Mouse (Mus musculus) heart, adult 18-20 months (tissue): ENCODE measurements around the gene Hist1h4a. TPM values are rescaled to one million over a fixed set of nuclear protein-coding genes. Genes with fewer than 3 reads are reported as not detected.

Experiments
- DNase-seq, 2 experiments: peaks; one replicate each; pipeline ENCODE4 v3.0.0; 2021 to 2022; ENCODE audit warnings: mixed read lengths in 1 of 2
- total RNA-seq, 2 experiments: library from RNA; stranded (reverse); gene quantifications; 2 replicates each; pipeline ENCODE4 v1.2.3; 2021

The Hist1h4a gene
- total RNA-seq, 2 experiments from 2014 or later, result 5.4 to 6.4 TPM

DNA sequence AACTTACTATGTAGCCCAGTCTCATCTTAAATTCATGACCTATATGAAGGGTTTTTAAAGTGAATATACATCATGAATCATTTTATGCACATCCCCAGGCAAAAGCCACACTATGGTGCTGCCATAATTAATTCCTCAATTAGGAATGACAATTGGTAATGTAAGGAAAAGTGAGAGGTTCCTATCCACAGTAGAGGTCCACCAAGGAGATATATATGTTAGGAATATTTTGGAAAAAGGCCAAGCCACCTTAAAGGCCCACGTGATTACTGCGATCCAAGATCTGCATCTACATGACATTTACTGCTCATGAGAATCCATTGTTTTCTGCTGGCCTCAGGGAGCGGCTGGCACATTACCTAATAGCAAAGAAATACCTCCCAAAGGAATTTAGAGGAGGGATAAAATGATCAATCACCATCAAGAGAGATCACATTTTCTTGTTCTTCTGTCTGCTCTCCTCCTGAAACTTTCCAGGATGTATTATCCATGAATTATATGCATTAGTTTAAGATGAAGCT lies 1.7 kb downstream of the Hist1h4a start:
- no peak for DNase-seq

DNA sequence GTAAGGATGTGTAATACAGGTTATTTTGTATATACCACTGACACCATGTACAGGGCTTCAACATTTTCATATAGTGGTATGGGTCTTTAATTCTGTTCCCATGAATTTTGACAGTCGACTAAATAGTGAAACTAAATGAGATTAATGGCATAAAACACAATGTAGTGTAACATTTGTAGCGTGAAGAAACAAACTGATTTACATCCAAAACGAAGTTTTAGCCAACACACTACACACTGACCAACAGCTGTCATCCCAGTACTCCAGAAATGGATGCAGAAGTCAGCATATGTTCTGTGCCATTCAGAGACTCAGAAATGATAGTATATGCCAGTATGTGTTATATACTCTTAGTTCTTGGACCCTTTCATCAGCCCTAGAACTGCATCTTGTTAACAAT lies 3.1 kb downstream of the Hist1h4a start:
- no peak for DNase-seq

DNA sequence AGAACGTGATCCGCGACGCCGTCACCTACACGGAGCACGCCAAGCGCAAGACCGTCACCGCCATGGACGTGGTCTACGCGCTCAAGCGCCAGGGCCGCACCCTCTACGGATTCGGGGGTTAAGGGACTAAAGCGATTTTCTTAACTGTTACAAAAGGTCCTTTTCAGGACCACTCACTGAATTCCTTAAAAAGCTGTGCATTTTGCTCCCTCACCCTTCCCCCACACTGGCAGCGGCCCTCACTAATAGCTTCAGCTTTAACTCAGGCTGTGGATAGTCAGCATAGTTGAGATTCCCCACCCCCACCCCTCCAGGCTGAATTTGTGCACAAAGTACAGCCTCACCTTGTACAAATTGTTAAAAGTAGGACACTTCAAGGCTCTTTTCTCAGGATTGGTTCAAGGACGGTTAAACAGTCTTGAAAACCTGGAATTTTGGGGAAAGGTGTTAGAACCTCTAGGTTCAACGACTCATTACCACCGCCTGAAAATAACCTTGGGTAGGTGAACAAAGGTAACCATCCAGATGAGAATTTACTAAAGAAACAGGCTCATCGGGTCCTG lies 3.7 kb downstream of the Hist1h4a start:
- no peak for DNase-seq

DNA sequence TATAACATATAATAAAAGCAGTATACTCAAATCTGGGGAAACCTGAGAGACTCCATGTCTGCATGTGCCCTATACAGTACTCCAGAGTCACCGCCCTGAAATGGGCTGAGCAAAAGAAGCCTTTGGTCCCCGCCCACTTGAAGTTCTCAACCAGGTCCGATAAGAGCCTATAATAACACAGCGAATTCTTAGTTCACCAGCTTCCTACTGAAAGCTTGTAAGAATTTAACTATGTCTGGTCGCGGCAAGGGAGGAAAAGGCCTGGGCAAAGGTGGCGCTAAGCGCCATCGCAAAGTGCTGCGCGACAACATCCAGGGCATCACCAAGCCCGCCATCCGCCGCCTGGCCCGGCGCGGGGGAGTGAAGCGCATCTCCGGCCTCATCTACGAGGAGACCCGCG lies 4.2 kb downstream of the Hist1h4a start, which contains the start of gene Hist1h4b:
Gene Hist1h4b, plus strand, starts transcription at position 224 of the 400 bp plus-strand sequence.
- peak; percentile 90 to 91 for DNase-seq

DNA sequence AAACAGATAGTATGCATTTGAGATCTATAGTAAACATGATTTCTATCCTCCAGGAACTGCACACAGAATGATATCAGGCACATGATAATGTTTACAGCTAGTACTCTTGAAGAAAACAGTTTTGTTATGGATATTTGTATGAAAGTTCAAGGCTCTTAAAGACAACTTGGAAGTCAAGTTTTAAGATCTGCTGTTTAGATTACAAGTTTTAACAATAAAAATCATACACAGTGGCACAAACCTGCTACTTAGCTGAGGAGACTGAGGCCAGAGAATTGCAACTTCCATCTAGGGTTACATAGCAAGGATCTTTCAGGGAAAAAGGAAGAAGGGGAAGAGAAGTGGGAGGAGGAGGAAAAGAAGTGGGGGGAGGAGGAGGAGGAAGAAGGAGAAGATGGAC lies 6.0 kb downstream of the Hist1h4a start:
- no peak for DNase-seq

DNA sequence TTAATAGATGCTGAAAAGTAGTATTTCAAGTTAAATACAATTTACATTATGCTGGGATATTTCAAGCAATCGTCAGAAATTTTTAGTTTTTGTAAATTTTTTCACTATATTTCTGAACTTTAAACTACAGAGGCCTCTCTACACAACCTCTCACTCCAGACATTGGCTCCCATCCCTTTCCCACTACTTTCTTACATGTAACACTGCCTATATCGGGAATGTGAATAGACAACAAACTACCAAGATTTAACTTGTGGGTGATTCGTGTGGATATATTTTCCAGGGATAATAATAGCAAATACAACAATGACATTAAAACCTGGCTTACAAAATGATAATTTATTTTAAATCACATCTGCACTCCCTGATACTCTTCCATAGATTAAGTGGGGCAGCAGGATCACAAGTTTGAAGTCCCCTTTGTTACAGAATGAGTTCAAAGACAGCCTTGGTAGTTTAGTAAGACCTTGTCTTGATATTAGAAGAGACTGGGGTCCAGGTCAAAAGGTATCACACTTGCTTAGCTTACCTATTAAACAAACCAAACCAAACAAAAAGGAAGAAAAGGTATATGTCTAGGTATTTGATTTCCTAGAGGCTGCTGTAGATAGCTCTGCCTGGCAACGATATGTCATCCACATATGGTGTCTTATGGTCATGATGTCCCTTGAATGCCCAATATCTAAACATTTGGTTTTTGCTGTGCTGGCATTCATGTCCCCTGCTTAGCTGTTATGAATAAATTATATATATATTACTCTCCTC lies 7.5 kb downstream of the Hist1h4a start:
- no peak for DNase-seq

DNA sequence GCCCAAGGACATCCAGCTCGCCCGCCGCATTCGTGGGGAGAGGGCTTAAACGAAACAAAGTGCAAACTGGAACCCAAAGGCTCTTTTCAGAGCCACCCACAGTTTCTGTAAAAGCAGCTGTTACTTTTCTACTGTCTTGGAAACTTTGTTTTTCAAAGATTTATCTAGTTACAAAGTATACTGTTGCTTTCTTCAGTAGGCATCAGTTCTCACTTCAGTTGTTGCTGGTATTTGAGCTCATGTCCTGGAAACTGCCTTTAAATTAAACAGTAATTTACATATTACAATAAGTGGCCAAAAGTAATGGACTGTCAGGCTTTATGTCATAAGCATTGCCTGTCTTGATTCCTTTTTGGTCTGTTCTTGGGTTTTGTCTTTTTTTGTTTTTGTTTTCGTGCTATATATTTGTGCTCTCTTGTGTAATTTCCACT lies 8.3 kb downstream of the Hist1h4a start:
- no peak for DNase-seq

DNA sequence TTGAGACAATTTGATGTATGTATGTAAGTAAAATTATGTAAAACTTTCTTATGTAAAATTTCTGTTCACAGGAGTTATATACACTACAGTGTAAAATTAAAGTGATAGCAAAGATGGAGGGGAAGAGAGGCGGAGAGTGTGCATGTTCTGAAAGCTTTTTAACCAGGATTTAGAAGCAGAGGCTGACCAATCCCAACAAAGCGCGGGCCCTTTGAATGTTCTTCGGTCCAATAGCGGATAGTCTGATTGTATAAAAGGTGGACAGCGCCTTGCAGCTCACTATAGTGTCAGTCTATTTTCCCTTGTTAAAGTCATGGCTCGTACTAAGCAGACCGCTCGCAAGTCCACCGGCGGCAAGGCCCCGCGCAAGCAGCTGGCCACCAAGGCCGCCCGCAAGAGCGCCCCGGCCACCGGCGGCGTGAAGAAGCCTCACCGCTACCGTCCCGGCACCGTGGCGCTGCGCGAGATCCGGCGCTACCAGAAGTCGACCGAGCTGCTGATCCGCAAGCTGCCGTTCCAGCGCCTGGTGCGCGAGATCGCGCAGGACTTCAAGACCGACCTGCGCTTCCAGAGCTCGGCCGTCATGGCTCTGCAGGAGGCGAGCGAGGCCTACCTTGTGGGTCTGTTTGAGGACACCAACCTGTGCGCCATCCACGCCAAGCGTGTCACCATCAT lies 8.8 kb downstream of the Hist1h4a start, which contains the start of gene Hist1h3b:
Gene Hist1h3b, plus strand, starts transcription at position 201 of the 675 bp plus-strand sequence.
- peak; percentile 80 to 89 for DNase-seq

DNA sequence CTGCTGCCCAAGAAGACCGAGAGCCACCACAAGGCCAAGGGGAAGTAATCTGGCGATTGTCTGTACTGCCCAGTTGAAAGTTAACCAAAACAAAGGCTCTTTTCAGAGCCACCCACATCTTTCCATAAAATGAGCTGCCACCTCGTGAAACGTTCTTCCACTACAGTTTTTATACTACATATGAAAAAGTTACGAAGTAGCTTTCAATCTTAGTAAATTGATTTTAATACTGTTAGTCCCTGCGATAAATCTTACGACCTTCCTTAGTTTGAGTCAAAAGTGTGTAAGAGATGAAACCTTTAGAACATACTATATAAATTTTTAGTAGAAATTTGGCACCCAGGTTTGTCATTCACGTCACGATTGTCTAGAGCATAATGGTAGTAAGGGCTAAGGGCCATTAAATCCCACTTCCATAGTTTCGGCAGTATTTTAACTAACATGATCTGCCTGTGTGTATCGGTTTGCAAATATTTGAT lies 9.5 kb downstream of the Hist1h4a start:
- no peak for DNase-seq

DNA sequence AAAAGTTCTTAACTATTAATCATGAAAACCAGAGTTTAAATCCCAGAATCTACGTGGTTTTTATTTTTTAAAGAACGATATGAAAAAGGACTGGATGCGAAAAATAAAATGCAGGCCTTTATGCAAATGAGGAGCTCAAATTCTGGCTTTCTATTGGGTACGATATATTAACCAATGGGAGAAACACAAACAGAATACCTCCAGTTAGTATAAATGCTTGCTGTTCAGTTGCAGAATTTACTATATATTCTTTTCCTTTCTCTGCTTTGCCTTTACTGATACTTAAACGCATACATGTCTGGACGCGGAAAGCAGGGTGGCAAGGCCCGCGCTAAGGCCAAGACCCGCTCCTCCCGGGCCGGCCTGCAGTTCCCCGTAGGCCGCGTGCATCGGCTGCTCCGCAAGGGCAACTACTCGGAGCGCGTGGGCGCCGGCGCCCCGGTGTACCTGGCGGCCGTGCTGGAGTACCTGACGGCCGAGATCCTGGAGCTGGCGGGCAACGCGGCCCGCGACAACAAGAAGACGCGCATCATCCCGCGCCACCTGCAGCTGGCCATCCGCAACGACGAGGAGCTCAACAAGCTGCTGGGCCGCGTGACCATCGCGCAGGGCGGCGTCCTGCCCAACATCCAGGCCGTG lies 10.1 kb downstream of the Hist1h4a start, which contains the start of gene Hist1h2ab:
Gene Hist1h2ab, plus strand, starts transcription at position 288 of the 639 bp plus-strand sequence.
- DNase-seq, result peak; percentile 42 to 54

DNA sequence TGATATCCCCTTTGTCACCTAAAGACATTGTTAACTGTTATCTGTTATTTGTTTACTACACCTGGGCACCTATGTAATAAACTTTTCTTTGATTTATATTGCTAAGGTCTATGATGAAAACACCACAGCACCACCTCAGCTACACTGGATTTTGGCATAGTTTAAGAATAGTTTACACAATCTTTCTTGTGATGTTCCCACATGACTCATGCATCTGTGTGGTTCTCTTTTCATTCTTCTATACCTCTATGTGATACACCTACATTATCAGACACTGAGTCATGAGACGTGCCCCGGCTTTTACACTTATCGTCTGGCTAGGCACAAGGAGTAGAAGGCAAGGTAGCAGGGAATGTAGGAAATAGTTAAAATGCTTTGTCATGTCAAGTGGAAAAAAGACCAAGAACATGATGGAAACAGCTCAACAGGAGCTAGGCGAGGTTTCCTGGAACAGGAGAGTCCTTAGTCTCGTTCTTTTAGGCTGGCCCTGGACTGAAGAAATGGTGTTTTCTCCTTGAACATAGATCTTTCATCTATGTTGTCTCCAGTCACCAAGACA lies 11.4 kb downstream of the Hist1h4a start:
- no peak for DNase-seq

DNA sequence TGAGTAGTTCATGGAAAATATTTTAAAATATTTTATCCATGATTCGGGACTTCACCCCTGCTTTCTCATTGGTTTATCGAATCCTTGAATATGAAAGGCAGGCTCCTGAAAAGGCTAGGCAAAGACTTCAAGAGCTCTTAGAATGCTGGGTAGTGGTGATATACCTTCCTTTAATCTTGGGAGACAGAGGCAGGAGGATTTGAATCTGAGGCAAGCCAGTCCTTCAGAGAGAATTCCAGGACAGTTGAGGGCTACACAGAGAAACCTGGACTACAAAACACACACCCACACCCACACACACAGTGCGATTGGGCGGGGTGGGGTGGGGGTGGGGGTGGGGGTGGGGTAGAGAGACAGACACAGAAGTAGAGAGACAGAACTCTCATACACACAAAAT lies 13.1 kb downstream of the Hist1h4a start:
- DNase-seq, result no peak

DNA sequence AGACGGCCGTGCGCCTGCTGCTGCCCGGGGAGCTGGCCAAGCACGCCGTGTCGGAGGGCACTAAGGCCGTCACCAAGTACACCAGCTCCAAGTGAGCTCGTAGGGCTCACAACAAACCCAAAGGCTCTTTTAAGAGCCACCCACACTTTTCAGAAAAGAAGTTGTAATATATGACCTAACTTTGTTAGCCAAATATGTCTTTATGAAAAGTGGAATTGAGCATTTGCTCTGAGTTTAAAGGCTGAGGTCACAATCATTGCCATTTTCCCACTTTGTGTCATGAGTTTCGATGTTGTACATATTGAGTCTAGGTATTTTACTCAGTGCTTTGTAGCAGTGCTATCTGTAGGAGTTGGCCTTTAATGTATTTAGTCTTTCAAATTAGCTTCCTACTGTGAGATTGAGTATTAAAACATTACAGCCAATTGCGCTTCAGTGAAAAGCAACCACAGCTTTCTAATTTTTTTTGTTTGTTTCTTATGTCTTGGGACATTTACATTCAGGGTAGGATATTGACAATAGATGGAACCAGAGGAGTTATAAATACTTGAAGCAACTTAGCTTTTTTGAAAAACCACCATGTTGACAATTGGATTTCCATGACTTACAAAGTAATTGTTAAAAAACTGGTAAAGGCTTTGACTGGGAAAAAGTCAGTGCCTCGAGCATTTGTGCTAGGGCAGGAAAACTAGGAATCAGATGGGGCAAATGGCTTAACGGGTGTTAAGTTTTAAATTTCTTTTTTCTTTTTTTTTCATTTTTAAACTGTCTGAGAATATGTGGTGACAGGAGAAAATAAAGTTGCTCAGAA lies 13.7 kb downstream of the Hist1h4a start:
- no peak for DNase-seq

DNA sequence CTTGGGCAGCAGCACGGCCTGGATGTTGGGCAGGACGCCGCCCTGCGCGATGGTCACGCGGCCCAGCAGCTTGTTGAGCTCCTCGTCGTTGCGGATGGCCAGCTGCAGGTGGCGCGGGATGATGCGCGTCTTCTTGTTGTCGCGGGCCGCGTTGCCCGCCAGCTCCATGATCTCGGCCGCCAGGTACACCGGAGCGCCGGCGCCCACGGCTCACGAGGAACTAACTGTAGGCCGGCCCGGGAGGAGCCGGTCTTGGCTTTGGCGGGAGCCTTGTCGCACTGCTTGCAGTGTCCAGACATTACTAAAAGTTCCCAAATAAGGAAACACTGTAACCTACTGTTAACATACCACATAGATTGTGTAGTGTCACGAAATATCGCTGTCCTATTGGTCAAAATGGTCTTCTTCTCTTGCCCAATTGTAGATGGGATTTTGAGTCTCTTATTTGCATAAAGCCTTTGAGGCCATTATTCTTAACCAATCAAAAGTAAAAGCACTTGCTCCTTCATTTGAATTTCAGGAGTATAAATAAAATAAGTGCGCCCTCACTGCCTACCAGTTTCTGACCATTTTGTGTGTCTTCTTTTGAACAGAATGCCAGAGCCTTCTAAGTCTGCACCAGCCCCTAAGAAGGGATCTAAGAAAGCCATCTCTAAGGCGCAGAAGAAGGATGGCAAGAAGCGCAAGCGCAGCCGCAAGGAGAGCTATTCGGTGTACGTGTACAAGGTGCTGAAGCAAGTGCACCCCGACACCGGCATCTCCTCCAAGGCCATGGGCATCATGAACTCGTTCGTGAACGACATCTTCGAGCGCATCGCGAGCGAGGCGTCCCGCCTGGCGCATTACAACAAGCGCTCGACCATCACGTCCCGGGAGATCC lies 14.6 kb downstream of the Hist1h4a start, which contains the start of gene Hist1h2bb:
Gene Hist1h2bb, plus strand, starts transcription at position 534 of the 880 bp plus-strand sequence.
- DNase-seq, result peak; percentile 83 to 85

DNA sequence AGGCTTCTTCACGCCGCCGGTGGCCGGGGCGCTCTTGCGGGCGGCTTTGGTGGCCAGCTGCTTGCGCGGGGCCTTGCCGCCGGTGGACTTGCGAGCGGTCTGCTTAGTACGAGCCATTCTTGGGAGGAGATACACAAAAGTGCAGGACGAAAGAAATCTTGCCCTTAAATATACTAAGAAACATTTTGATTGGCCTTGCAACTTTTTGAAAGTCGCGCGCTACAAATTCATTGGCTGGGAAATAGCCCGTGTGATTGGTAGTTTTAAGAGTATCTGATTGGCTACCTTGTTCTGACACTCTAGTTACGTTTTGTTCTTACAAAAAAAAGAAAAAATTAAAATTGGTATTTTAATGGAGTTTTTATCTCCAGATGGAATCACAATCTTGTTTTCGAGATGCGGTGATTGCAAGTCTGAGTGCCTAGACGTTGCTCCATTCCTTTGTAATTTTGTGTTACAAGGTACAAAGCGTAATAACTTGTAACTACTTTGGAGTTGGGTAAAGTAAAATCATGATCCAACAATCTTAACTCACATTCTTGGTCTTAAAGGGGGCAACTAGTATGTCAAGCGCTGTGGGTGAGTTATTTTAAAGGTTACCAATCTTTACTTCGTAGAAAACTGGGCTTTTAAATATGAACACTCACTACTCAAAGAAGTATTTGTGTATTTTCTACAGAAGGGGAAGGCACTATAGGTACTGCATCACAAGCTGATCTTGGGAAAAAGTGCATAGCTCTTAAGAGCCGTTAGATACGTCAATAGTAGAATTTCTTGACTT lies 15.5 kb downstream of the Hist1h4a start, which contains the start of gene Hist1h3c:
Gene Hist1h3c, minus strand, starts transcription at position 222 of the 781 bp plus-strand sequence.
- DNase-seq, result peak; percentile 82 to 95

DNA sequence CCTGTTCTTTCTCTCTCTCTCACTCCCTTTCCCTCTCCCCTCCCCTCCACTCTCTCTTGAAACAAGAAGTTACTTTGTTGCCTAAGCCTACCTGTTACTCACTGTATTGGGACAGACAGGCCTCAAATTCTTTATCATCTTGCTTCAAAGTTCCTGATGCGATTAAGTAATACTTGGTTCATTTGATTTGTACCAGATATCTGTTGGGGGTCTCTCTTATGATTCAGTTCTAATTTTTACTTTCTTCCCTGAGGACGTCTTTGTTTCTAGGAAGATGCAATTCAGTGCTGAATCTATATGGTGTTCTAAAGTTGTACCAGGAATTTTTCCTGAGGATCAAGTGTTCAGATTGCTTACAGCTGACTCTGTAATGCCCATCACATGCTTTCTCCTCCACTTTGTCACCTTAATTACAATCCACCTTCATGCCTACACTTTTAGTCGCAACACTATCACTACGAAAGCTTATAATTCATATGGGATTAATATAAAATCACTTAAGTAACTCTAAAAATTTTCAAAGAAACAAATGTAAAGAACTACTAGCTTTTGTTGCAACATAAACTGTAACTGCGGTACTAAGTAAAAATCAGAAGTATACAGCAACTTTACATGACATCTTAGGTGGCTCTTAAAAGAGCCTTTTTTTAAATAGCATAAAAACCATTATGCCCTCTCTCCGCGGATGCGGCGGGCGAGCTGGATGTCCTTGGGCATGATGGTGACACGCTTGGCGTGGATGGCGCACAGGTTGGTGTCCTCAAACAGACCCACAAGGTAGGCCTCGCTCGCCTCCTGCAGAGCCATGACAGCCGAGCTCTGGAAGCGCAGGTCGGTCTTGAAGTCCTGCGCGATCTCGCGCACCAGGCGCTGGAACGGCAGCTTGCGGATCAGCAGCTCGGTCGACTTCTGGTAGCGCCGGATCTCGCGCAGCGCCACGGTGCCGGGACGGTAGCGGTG lies 16.3 kb downstream of the Hist1h4a start:
- no peak for DNase-seq

DNA sequence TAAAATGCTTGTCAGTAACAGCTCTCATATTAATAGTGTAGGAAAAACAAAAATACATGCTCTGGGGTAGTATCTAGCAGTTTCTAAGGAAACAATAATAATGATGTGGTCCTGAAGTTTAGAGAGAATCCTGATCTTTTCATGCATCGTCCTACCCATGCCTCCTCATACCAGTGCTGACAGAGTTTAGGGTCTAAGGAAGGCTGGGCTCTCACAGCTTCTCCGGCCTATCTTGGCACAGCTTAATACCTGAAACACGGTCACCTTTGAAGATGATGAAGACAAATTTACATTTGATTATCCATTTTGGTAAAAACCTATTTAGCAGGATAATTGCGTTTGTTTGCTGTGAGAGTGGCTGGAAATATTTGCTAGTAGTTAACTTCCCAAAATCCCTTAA lies 17.1 kb downstream of the Hist1h4a start:
- DNase-seq, result no peak

DNA sequence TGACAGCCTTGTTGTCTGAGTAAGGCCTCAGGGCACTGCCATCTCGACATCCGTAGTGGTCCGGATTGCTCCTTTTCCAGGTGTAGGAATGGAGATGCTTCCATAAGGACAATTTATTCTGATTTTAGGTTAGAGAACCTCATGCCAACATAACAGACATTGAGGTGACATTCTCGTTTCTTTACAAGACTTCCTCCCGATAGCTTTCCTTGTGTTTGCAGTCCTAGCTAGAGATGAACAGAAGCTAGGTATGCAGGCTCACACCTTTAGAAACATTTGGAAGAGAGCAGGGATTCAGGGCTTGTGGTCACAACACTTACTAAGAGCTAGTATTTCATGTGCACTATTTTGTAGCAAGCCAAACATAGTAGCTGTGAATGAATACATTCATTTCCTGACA lies 17.8 kb downstream of the Hist1h4a start:
- DNase-seq, result no peak
